Mouse (Mus musculus) limb, embryonic 13.5 days (tissue): ENCODE results near the gene 2310007B03Rik. TPM values are rescaled to one million over a fixed set of nuclear protein-coding genes. Genes with fewer than 3 reads are reported as not detected.

Experiments used
- ATAC-seq: fragments of 200-750 bp; cut with Nextera tagmentation; 2 replicates; pipeline ENCODE4 v1.8.0; 2017; ENCODE audit warnings: low read depth, moderate number of reproducible peaks, moderate TSS enrichment; ENCODE audit not compliant: low FRiP score
- H3K27ac ChIP-seq: fragments of 300-500 bp; sonication (generic); 2 replicates; pipeline ENCODE4 v1.5.1; 2015; ENCODE audit warnings: inconsistent platforms, mild to moderate bottlenecking, moderate library complexity
- H3K27me3 ChIP-seq: fragments of 300-500 bp; sonication (generic); 2 replicates; pipeline ENCODE4 v1.6.1; 2015; ENCODE audit warnings: mild to moderate bottlenecking, inconsistent platforms
- H3K36me3 ChIP-seq: fragments of 300-500 bp; sonication (generic); 2 replicates; pipeline ENCODE4 v1.6.1; 2015; ENCODE audit warnings: inconsistent platforms, mild to moderate bottlenecking, moderate library complexity
- H3K4me1 ChIP-seq: fragments of 300-500 bp; sonication (generic); 2 replicates; pipeline ENCODE4 v1.6.1; 2015; ENCODE audit warnings: inconsistent platforms
- H3K4me2 ChIP-seq: fragments of 300-500 bp; sonication (generic); replicated peaks from 2 replicates; pipeline ENCODE4 v1.6.1; 2015; ENCODE audit warnings: inconsistent platforms, mild to moderate bottlenecking, moderate library complexity
- H3K4me3 ChIP-seq: fragments of 300-500 bp; sonication (generic); 2 replicates; pipeline ENCODE4 v1.5.1; 2015; ENCODE audit warnings: moderate library complexity, mild to moderate bottlenecking, inconsistent platforms
- H3K9ac ChIP-seq: fragments of 300-500 bp; sonication (generic); 2 replicates; pipeline ENCODE4 v1.6.1; 2015; ENCODE audit warnings: mild to moderate bottlenecking, inconsistent platforms
- H3K9me3 ChIP-seq: fragments of 300-500 bp; sonication (generic); 2 replicates; pipeline ENCODE4 v1.6.1; 2016; ENCODE audit warnings: inconsistent platforms
- WGBS: fragments of 180-500 bp; shearing (Covaris S2); methylation state at CpG from one replicate; pipeline ENCODE4 v1.1.7; 2015; 5-methylcytosine and 5-hydroxymethylcytosine counted together
- polyA plus RNA-seq: library from polyadenylated mRNA; unstranded; fragments of >200 nt; fragmentation: Nextera tagmentation; extraction: Ambion mirVana; gene quantifications from 2 replicates; pipeline ENCODE4 v1.2.1, GENCODE M21; 2015

Gene 2310007B03Rik
- polyA plus RNA-seq, 1 experiment from 2014 or later: 0.94 TPM

- H3K9me3 ChIP-seq: no peaks in the 10 kb centered on the region
- no peak overlapping the region for H3K4me2 ChIP-seq
- H3K36me3 ChIP-seq: no peaks in the 10 kb centered on the region
- no peak overlapping the region for H3K27ac ChIP-seq
- no peaks in the 10 kb centered on the region for H3K4me1 ChIP-seq
- 66% methylated on average over 2 of the region's 2 CpGs for WGBS
- no peak for ATAC-seq
- no peak overlapping the region for H3K9ac ChIP-seq
- 0 out of 2 replicates have a peak, but pooled peaks cover 2% of the 10 kb centered on the region for H3K27me3 ChIP-seq
- no peak overlapping the region for H3K4me3 ChIP-seq
Measured at GRCm38 (mm10) chr1:93150907-93151661, 9.7 kb downstream of the 2310007B03Rik start.

GRCm38 (mm10) chr1:93144176-93144575 is 16.6 kb downstream of the 2310007B03Rik start:
- no peak for ATAC-seq
- 0 out of 2 replicates have a peak, but pooled peaks cover 2% of the 10 kb centered on the region for H3K27me3 ChIP-seq
- H3K9me3 ChIP-seq: no peaks in the 10 kb centered on the region
- no peaks in the 10 kb centered on the region for H3K4me1 ChIP-seq
- H3K4me2 ChIP-seq: no peak overlapping the region
- H3K4me3 ChIP-seq: no peak overlapping the region
- WGBS: 77% methylated on average over 9 of the region's 9 CpGs
- no peak overlapping the region for H3K9ac ChIP-seq
- H3K36me3 ChIP-seq: no peaks in the 10 kb centered on the region
- H3K27ac ChIP-seq: no peak overlapping the region

GRCm38 (mm10) chr1:93142871-93143270 is 17.9 kb downstream of the 2310007B03Rik start:
- no peak overlapping the region for H3K27ac ChIP-seq
- no peak for ATAC-seq
- no peaks in the 10 kb centered on the region for H3K4me1 ChIP-seq
- H3K9me3 ChIP-seq: no peaks in the 10 kb centered on the region
- H3K9ac ChIP-seq: no peak overlapping the region
- H3K4me3 ChIP-seq: no peak overlapping the region
- WGBS: 80% methylated on average over 1 of the region's 1 CpGs
- no peak overlapping the region for H3K4me2 ChIP-seq
- no peaks in the 10 kb centered on the region for H3K36me3 ChIP-seq
- no peaks in the 10 kb centered on the region for H3K27me3 ChIP-seq

- no peaks in the 10 kb centered on the region for H3K27me3 ChIP-seq
- no peaks in the 10 kb centered on the region for H3K4me1 ChIP-seq
- no peak overlapping the region for H3K9ac ChIP-seq
- no peak overlapping the region for H3K27ac ChIP-seq
- 82% methylated on average over 7 of the region's 7 CpGs for WGBS
- H3K9me3 ChIP-seq: no peaks in the 10 kb centered on the region
- H3K4me3 ChIP-seq: no peak overlapping the region
- no peaks in the 10 kb centered on the region for H3K36me3 ChIP-seq
- no peak overlapping the region for H3K4me2 ChIP-seq
- ATAC-seq: no peak
Measured at GRCm38 (mm10) chr1:93139713-93140112, 21.0 kb downstream of the 2310007B03Rik start.

- Histone ChIP-seq H3K9ac (no peak overlapping the region), H3K36me3 (no peaks in the 10 kb centered on the region), H3K4me1 (no peaks in the 10 kb centered on the region), H3K9me3 (no peaks in the 10 kb centered on the region), H3K4me3 (no peak overlapping the region), H3K27ac (no peak overlapping the region), H3K27me3 (no peaks in the 10 kb centered on the region), H3K4me2 (no peak overlapping the region)
- ATAC-seq: no peak
- 80% methylated on average over 6 of the region's 6 CpGs for WGBS
Measured at GRCm38 (mm10) chr1:93138534-93138933, 22.2 kb downstream of the 2310007B03Rik start.

GRCm38 (mm10) chr1:93135036-93135526 is 25.7 kb downstream of the 2310007B03Rik start, which contains the start of gene Agxt:
Agxt (plus strand) TSS chr1:93135240.
- H3K4me2 ChIP-seq: no peak within 1 kb of the TSS
- ATAC-seq: no peak
- H3K4me1 ChIP-seq: 0 out of 2 replicates have a peak, but pooled peaks cover 5% of the 10 kb centered on the region
- H3K9me3 ChIP-seq: no peaks in the 10 kb centered on the region
- no peaks in the 10 kb centered on the region for H3K36me3 ChIP-seq
- no peak within 1 kb of the TSS for H3K9ac ChIP-seq
- no peak within 1 kb of the TSS for H3K4me3 ChIP-seq
- WGBS: 81% methylated on average over 12 of the region's 12 CpGs
- no peak within 1 kb of the TSS for H3K27ac ChIP-seq
- no peaks in the 10 kb centered on the region for H3K27me3 ChIP-seq

GRCm38 (mm10) chr1:93132676-93133075 is 28.1 kb downstream of the 2310007B03Rik start:
- no peak overlapping the region for H3K9ac ChIP-seq
- no peaks in the 10 kb centered on the region for H3K36me3 ChIP-seq
- no peak overlapping the region for H3K27ac ChIP-seq
- H3K4me3 ChIP-seq: no peak overlapping the region
- peaks cover 11% of the 10 kb centered on the region; the same call in 1 of the 2 replicates for H3K4me1 ChIP-seq
- no peak overlapping the region for H3K4me2 ChIP-seq
- H3K9me3 ChIP-seq: no peaks in the 10 kb centered on the region
- no peaks in the 10 kb centered on the region for H3K27me3 ChIP-seq
- no peak for ATAC-seq
- WGBS: 58% methylated on average over 8 of the region's 8 CpGs

- 67% methylated on average over 10 of the region's 10 CpGs for WGBS
- Histone ChIP-seq H3K27me3 (no peaks in the 10 kb centered on the region), H3K36me3 (no peaks in the 10 kb centered on the region), H3K9me3 (no peaks in the 10 kb centered on the region), H3K4me1 (peaks cover 11% of the 10 kb centered on the region; the same call in 1 of the 2 replicates), H3K9ac (no peak overlapping the region), H3K4me3 (no peak overlapping the region), H3K27ac (no peak overlapping the region), H3K4me2 (no peak overlapping the region)
- no peak for ATAC-seq
Measured at GRCm38 (mm10) chr1:93130242-93130983, 30.3 kb downstream of the 2310007B03Rik start.

- ATAC-seq: peak; percentile 58; the same call in 1 of the 2 replicates
- WGBS: 12% methylated on average over 6 of the region's 6 CpGs
Measured at GRCm38 (mm10) chr1:93128710-93129349, 31.9 kb downstream of the 2310007B03Rik start.

GRCm38 (mm10) chr1:93128209-93128608 is 32.5 kb downstream of the 2310007B03Rik start:
- Histone ChIP-seq H3K27me3 (no peaks in the 10 kb centered on the region), H3K4me2 (no peak overlapping the region), H3K4me3 (no peak overlapping the region), H3K27ac (no peak overlapping the region), H3K9me3 (no peaks in the 10 kb centered on the region), H3K36me3 (no peaks in the 10 kb centered on the region), H3K9ac (no peak overlapping the region), H3K4me1 (peaks cover 21% of the 10 kb centered on the region)
- 73% methylated on average over 8 of the region's 8 CpGs for WGBS
- ATAC-seq: no peak

More at GRCm38 (mm10) chr1:93128710-93129349, 31.9 kb downstream of the 2310007B03Rik start:
- no peaks in the 10 kb centered on the region for H3K9me3 ChIP-seq
- 0 out of 2 replicates have a peak overlapping the region, but pooled peaks have one; percentile 25 for H3K4me2 ChIP-seq
- no peak overlapping the region for H3K4me3 ChIP-seq
- H3K27me3 ChIP-seq: no peaks in the 10 kb centered on the region
- 0 out of 2 replicates have a peak overlapping the region, but pooled peaks have one; percentile 31 for H3K9ac ChIP-seq
- H3K4me1 ChIP-seq: peaks cover 17% of the 10 kb centered on the region
- H3K36me3 ChIP-seq: no peaks in the 10 kb centered on the region
- no peak overlapping the region for H3K27ac ChIP-seq

- no peak overlapping the region for H3K27ac ChIP-seq
- no peak overlapping the region for H3K4me2 ChIP-seq
- H3K9me3 ChIP-seq: no peaks in the 10 kb centered on the region
- peaks cover 17% of the 10 kb centered on the region for H3K4me1 ChIP-seq
- no peak overlapping the region for H3K4me3 ChIP-seq
- no peaks in the 10 kb centered on the region; the same call in 1 of the 2 replicates for H3K27me3 ChIP-seq
- H3K36me3 ChIP-seq: no peaks in the 10 kb centered on the region
- no peak overlapping the region for H3K9ac ChIP-seq
- no peak for ATAC-seq
- 56% methylated on average over 5 of the region's 5 CpGs for WGBS
Measured at GRCm38 (mm10) chr1:93125256-93125655, 35.5 kb downstream of the 2310007B03Rik start.
